Mouse (Mus musculus): ENCODE measurements around the gene Hbb-bt. TPM values are rescaled to one million over a fixed set of nuclear protein-coding genes. Genes with fewer than 3 reads are reported as not detected.

The Hbb-bt gene
- total and polyA plus RNA-seq, 3 experiments = 118 to 120 TPM; not detected in 1

DNA sequence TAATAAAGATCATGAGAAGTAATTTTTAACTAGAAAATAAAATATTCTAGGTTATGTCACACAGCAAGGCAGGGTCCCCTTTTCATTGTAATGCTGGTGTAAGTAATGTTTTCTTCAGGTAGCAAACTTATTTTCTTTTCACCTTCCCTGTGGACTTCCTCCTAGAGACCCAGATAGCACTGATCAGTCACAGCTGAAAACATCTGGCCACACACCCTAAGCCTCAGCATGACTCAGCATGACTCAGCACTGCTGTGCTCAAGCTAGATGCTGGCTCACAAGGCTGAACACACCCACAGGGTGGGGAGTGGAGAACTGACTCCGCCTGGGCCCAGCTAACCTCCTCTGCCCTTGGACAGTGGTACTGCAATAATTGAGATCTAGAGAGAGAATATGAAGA, 47.1 kb upstream of the Hbb-bt start (continued):
- TF ChIP-seq EP300 (IDR thresholded peaks at IDR 0.05; ENCODE audit: low read depth in 1 of 2, low read length in 2 of 2) (peak; percentile 84 to 91), ZNF384 (IDR thresholded peaks at IDR 0.05; ENCODE audit: low read depth, low read length) (no peak), CHD2 (IDR thresholded peaks at IDR 0.05; ENCODE audit: low read length) (no peak), HCFC1 (IDR thresholded peaks at IDR 0.05; ENCODE audit: low read depth, low read length) (no peak), TAL1 (IDR thresholded peaks at IDR 0.05; ENCODE audit: low read length) (peak; percentile 79), ZC3H11A (IDR thresholded peaks at IDR 0.05; ENCODE audit: low read depth, low read length) (no peak), TCF12 (IDR thresholded peaks at IDR 0.05; ENCODE audit: low read depth, low read length) (peak; percentile 80), ELF1 (IDR thresholded peaks at IDR 0.05; ENCODE audit: low read depth, low read length) (no peak), USF1 (IDR thresholded peaks at IDR 0.05; ENCODE audit: low read depth, low read length) (no peak)

- peak; percentile 90 for DNase-seq (ENCODE audit: low read depth, low spot score)
- H3K4me3 ChIP-seq (ENCODE audit: control insufficient read depth in 1 of 2, insufficient read depth in 1 of 2, low read depth in 2 of 2, low read length in 2 of 2) = peak overlapping the region in 1 of 2 experiments; percentile 30; a peak in 2 of 4 replicates
- H3K36me3 ChIP-seq (ENCODE audit: control insufficient read depth in 1 of 2, insufficient read depth in 2 of 2, low read length in 2 of 2) = peaks cover 0 to 48% of the 10 kb centered on the region in 2 experiments; a peak in 2 of 4 replicates
- TF ChIP-seq GATA1 (IDR thresholded peaks at IDR 0.05; ENCODE audit: low read depth, low read length) (peak; percentile 93), SIN3A (IDR thresholded peaks at IDR 0.05; ENCODE audit: low read length) (peak; percentile 79), TAL1 (IDR thresholded peaks at IDR 0.05; ENCODE audit: low read length) (peak; percentile 86), HCFC1 (IDR thresholded peaks at IDR 0.05; ENCODE audit: low read depth, low read length) (0 out of 2 replicates have a peak, but pooled peaks have one; percentile 26), NELFE (IDR thresholded peaks at IDR 0.05; ENCODE audit: low read depth, low read length) (no peak), CHD2 (IDR thresholded peaks at IDR 0.05; ENCODE audit: low read length) (0 out of 2 replicates have a peak, but pooled peaks have one; percentile 9), MAZ (IDR thresholded peaks at IDR 0.05; ENCODE audit: low read depth, low read length) (peak; percentile 60; the same call in 1 of the 2 replicates), GABPA (IDR thresholded peaks at IDR 0.05; ENCODE audit: low read depth, low read length) (0 out of 2 replicates have a peak, but pooled peaks have one; percentile 61), MXI1 (IDR thresholded peaks at IDR 0.05; ENCODE audit: low read depth, low read length) (peak; percentile 51; the same call in 1 of the 2 replicates), BHLHE40 (IDR thresholded peaks at IDR 0.05; ENCODE audit: borderline replicate concordance, low read depth, low read length) (0 out of 2 replicates have a peak, but pooled peaks have one; percentile 17), NRF1 (IDR thresholded peaks at IDR 0.05; ENCODE audit: insufficient read depth, low read depth, low read length, poor library complexity, severe bottlenecking) (no peak), JUND (IDR thresholded peaks at IDR 0.05; ENCODE audit: low read depth, low read length) (peak; percentile 52; the same call in 1 of the 2 replicates), MYB (IDR thresholded peaks at IDR 0.05; ENCODE audit: low read depth, low read length) (no peak), RCOR1 (IDR thresholded peaks at IDR 0.05; ENCODE audit: low read depth, low read length) (peak; percentile 81), TBP (IDR thresholded peaks at IDR 0.05; ENCODE audit: low read depth, low read length) (0 out of 2 replicates have a peak, but pooled peaks have one; percentile 43), MYC (IDR thresholded peaks at IDR 0.05; ENCODE audit: low read depth, low read length) (peak; percentile 64; the same call in 1 of the 2 replicates), ZC3H11A (IDR thresholded peaks at IDR 0.05; ENCODE audit: low read depth, low read length) (no peak), ZMIZ1 (IDR thresholded peaks at IDR 0.05; ENCODE audit: low read depth, low read length) (peak; percentile 83), TCF12 (IDR thresholded peaks at IDR 0.05; ENCODE audit: low read depth, low read length) (peak; percentile 89), POLR2AphosphoS2 (IDR thresholded peaks at IDR 0.05; ENCODE audit: low read length) (no peak), MEF2A (IDR thresholded peaks at IDR 0.05; ENCODE audit: extremely low read depth, insufficient replicate concordance, low read depth, low read length, poor library complexity, severe bottlenecking) (no peak), ZKSCAN1 (IDR thresholded peaks at IDR 0.05; ENCODE audit: low read depth, low read length) (no peak), EP300 (IDR thresholded peaks at IDR 0.05; ENCODE audit: low read depth in 1 of 2, low read length in 2 of 2) (peak; percentile 86 to 90), MAFK (IDR thresholded peaks at IDR 0.05; ENCODE audit: borderline replicate concordance, low read depth, low read length) (no peak; the same call in 1 of the 2 replicates), POLR2A (IDR thresholded peaks at IDR 0.05; ENCODE audit: control insufficient read depth in 1 of 2, insufficient read depth in 1 of 2, low read depth in 1 of 2, low read length in 2 of 2, poor library complexity in 1 of 2) (no peak), CHD1 (IDR thresholded peaks at IDR 0.05; ENCODE audit: low read depth, low read length) (no peak), ETS1 (IDR thresholded peaks at IDR 0.05; ENCODE audit: low read depth, low read length) (peak; percentile 91), CTCF (IDR thresholded peaks at IDR 0.05 in 2 of 3, conservative IDR thresholded peaks at IDR 0.05 in 1 of 3; ENCODE audit: control insufficient read depth in 1 of 3, insufficient read depth in 1 of 3, low read depth in 2 of 3, low read length in 3 of 3, poor library complexity in 1 of 3, severe bottlenecking in 1 of 3) (no peak)
- H3K4me1 ChIP-seq (ENCODE audit: control insufficient read depth in 1 of 2, insufficient read depth in 2 of 2, low read length in 2 of 2) = peaks cover 11 to 32% of the 10 kb centered on the region in 2 experiments
- no peaks in the 10 kb centered on the region for H3K9me3 ChIP-seq (replicated peaks; ENCODE audit: insufficient read depth, low read length)
- H3K9ac ChIP-seq (ENCODE audit: control insufficient read depth, low read depth, low read length, poor library complexity, severe bottlenecking) = peak overlapping the region; percentile 39
- H3K79me2 ChIP-seq (ENCODE audit: control insufficient read depth, insufficient read depth, low read length, poor library complexity) = no peaks in the 10 kb centered on the region
- H3K27ac ChIP-seq (ENCODE audit: control insufficient read depth, low read depth, low read length) = peak overlapping the region; percentile 96
- H3K27me3 ChIP-seq (ENCODE audit: control insufficient read depth in 1 of 2, insufficient read depth in 2 of 2, low read length in 2 of 2) = no peaks in the 10 kb centered on the region
These were observed 45.3 kb upstream of the Hbb-bt start for GRCm38 (mm10) chr7:103859076-103859475.
